Mouse (Mus musculus): Measurements from ENCODE around the gene Mrap.

DNA sequence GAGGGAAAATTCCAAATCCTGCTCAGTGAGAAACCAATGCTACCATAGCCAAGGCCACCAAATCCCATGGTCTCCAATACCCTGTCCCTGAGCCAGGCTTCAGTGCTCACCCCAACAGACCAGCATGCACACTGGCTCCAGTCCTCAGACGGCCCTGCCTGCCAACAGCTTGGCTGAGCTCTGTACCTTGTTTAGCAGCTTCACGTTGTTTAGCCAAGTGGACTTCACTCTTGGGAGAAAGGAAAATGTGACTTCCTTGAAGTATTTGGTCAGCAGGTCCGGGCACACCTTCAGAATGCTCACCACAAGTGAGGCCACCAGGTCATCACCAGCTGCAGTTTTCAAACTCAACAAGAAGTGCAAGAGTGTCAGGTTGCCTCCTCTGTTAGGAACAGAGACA is 54.5 kb downstream of the Mrap start:
- TF ChIP-seq CTCF (IDR thresholded peaks at IDR 0.05; ENCODE audit: low read depth, low read length) (no peak), POLR2A (IDR thresholded peaks at IDR 0.05; ENCODE audit: insufficient read depth, low read length) (no peak), EP300 (IDR thresholded peaks at IDR 0.05; ENCODE audit: insufficient read depth, low read depth, low read length) (no peak)
